Mouse (Mus musculus) inflammation-experienced regulatory T-cells, adult 6 months (primary cell): Measurements from ENCODE around the gene Srsf4. TPM values are rescaled to one million over a fixed set of nuclear protein-coding genes. Genes with fewer than 3 reads are reported as not detected.
A peak's percentile ranks its signal among the peaks of the same experiment; 100 is the strongest.

Experiments used
- ATAC-seq: one replicate; pipeline ENCODE4 v1.8.0; 2017
- polyA plus RNA-seq, 3 experiments: library from polyadenylated mRNA; unstranded; fragments of 100-300 nt; shearing (Covaris generic); gene quantifications; one replicate each; pipeline ENCODE4 v1.2.1; 2017

Gene Srsf4
- polyA plus RNA-seq, 3 experiments from 2014 or later = 9.8 to 19.5 (median 15.4) TPM

DNA sequence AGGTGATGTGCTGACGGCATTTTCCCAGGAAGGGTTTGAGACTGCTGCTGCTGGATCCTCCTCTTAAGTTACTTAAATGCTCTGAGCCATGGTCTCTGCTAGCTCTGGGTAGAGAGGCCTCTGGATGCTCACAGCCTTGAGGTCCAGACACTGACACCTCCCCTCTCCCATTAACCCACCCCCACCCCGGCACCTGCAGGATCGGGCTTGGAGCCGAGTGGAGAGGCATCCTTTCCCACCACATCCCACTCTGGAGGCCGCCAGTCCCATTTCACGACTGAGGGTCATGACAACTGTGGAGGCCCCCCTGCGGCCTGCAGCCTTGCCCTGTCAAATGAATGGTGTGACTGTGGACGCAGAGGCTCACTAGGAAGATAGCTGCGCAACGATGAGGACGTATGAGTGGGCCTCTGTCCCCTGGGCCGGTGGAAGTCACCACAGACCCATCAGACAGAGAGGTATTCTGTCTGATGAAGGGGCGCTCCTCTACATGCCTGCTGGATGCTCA lies 42.5 kb downstream of the Srsf4 start:
- ATAC-seq = no peak

DNA sequence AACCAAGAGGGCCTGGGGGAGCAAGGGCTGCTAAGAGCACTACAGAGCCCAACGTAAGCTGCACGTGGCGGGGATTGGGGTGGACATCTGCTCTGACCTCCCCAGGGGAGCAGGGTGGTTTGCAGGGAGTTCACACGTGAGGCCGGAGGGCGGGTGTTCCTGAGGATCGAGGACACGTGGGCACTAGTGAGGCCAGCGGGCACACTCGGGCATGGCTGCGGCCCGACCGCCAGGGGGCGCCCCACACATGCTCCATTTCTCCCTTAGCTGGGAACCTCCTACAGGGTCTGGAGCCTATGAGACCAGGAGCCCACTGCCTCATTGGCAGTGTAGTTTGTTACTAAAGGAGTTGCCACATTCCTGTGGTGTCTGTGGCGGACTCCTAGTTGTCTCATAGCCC lies 43.0 kb downstream of the Srsf4 start:
- ATAC-seq = no peak

DNA sequence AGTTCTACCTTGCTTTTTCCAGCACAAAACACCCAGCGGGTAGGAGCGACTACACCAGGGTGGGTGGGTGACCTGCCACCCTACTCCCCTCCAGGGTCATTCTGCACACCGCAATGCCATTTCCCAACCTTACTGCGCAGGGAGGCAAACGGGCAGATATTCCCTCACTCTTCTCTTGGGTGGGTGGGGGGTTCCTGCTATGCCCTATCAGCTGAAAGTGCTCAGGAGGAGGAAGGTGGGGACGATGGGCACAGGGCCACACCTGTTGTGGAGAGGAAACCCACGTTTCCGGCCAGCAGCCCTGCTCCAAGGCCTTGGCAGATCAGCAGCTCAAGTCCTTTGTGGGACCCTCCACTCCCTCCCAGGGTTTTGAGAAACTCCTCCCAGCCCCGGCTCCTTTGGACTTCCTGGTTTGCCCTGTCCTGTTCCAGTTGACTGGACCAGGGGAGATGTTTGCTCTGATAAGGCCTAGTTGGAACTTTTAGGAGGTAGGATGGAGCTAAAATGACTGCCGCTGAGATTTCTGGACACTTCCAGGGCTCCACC lies 43.7 kb downstream of the Srsf4 start:
- ATAC-seq = no peak

DNA sequence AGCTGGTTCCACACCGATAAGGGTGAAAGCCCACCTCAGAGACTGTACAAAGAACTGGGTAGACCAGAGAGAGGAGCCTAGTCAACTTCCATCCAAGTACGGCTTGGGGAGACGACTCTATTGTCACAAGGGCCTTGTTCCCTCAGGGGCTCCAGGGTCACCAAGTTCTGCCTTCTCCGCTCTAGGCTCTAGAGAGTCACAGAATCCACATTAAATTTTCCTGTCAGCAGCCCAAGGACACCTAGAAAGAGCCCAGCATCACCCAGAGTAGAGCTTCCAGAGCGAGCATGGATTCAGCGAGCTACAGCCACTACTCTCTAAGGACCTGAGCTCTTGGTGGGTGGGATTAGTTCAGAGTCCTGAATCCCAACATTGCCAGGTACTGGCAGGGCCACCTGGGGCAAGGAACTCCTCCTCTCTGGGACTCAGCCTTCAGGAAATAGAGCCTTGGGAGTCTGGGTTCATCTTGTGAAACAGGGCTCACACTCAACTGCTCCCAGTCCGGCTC lies 44.7 kb downstream of the Srsf4 start:
- ATAC-seq = no peak

DNA sequence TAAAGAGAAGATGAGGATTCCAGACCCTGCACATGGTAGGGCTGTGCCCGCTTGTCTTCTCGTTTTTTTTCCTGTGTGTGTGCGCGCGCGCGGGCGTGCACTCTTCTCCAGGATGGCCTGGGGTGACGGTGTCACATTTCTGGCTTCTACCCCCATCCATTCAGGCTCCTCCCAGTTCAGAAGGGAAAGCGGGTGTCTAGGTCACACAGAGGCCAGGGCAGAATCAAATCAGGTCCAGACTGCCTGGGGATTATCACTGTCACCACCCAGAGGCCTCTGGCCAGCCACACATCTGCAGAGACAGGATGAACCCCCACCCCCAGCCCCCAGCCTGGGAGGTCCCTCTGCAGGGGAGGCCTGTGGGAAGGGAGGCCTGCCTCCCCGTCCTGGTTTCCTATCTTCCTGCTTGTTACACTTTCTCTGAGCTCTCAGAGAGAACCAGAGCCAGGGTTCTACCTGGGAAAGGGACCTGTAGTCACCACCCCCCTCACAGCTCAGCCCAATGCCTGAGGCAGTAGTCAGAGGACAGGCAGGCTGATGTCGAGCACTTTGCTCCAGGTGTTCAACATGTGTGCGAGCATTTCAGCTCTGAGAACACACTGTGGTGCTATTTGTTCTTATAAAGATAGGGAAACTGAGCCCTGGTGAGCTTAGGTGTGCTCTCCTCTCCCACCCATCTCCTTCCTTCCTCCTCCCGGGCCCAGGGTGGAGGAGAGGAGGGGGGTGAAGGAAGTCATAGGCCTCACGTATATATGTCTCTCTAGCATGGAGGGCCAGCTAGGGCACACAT lies 45.5 kb downstream of the Srsf4 start:
- no peak for ATAC-seq

DNA sequence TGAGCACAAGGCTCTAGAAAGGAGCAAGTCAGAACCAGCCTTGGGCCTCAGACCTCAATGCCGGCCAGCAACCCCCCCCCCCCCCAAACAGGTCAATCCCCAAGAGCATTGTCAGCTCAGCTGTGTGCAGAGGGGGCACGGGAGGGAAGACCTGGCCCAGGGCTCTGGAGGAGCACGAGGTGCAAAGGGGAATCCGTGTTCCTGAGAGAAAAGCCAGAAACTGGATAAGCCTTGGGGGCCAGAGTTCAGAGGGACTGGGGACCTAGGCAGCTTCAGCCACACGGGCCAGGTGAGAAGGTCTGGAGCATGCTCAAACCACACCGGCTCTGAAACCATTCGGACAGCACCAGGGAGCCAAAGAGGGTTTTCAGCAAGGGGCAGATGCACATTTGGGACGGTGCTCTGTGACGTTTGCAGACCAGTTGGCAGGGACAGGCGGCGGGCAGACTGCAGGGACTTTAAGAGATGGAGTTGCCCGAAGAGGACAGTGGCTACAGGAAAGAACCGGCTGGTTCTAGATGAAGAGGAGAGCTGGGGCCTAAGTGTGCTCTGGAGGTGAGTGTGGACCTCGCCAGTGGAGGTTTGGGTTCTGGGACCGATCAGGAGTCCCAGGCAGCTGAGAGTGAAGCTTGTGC lies 46.2 kb downstream of the Srsf4 start:
- no peak for ATAC-seq

DNA sequence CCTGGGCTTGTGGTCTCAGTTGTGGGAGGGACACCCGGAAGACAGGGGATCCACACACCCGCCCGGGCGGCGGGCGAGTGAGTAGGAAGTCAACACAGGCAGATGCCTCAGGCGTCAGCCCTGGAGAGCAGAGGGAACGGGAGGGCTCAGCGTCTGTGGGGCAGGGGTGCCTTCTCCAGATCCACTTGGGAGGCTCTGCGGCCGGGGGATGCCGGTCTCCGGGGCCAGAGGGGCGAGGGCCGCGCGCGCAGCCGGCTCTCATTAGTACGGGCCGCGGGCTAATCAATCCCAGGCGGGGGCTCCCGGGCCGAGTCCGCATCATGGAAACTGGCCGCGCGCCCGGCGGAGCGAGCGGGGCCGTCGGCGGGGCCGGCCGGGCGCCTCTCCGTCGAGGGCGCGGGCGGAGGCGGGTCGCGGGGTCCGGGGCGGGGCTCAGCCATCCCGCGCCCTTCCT lies 46.8 kb downstream of the Srsf4 start:
- ATAC-seq = peak; percentile 32

DNA sequence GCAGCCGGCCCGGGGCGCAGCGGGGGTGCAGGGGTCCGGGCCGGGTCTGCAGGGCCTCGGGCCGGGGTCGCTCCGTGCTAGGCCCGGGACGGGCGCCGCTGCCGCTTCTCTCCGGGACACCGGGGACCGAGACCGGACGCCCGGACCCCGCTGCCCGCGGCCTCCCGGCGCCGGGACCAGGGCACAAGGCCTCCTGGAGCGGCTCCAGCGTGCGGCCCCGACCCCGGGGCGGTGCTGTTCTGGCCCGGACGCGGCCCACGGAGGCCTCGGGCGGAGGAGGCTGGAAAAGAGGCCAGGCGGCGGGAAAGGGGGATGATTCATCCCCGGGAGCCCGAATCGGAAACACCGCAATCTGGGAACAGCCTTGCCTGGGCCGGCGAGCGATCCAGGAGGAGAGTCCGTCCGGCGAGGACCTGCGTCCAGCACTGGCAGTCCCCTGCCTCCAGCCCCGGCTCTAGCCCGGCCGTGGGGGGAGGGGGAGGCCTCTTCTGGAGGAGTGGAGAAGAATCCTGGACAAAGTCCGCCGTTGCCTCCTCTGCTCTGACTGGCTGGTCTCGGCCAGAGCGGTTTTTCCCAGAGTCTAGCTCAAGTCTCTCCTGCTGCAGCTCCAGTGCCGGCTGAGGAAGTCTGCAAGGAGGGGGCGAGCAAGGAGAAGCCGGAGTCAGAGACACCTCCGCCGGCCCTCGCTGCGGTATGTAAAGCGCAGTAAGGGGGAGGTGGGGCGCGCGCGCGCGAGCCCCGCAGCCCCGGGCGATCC lies 47.4 kb downstream of the Srsf4 start:
- no peak for ATAC-seq

DNA sequence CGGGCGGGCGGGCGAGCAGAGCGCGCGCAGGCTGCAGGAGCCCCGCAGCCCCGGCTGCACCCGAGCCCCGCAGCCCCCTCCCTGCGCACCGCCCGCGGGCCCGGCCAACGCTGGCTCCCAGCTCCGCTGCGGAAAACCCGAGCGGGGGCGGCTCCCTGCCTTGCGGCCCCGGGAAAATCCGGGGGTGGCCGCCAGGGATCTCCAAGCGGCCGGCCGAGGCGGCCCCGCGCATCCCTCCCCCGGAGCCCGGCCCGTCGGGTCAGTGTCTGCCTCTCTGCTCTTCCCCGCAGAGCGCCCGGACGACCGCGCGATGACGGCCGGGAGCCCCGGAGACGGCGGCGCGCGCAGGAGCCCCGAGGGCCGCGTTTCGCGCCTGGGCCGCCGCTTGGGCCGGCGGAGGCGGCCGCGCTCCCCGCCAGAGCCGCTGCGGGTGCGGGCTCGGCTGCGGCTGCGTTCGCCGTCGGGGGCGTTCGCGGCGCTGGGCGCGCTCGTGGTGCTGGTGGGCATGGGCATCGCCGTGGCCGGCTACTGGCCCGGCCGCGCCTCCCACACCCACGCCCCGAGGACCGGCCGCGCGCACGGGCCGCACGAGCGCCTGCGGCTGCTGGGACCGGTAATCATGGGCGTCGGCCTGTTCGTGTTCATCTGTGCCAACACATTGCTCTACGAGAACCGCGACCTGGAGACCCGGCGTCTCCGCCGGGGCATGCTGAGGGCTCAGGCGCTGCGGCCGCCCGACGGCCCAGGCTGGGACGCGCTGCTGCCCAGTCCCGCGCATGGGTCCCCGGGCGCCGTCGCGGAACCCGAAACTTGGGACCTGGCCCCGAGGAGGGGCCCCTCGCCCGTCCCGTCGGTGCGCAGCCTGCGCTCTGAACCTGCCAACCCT lies 48.3 kb downstream of the Srsf4 start, which contains the start of gene Tmem200b:
TSS of gene Tmem200b (plus strand) at position 311 of the 886 bp plus-strand sequence.
- no peak for ATAC-seq

DNA sequence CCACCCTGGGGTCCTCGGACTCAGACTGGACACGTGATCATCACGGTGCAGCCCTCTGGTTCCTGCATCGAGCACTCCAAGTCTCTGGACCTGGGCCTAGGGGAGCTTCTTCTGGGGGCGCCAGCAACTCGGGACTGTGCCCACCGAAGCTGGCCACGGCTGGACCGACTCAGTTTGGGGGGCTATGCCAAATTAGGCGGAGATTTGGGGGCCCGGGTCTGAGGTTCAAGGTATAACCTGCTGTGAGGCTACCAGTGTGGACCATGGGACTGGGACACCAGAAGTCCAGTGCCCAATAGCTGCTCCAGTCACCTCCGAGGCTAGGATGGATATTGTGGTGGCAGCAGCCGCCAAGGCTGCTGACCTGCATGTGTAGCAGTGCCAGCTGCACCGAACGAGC lies 49.0 kb downstream of the Srsf4 start:
- no peak for ATAC-seq

DNA sequence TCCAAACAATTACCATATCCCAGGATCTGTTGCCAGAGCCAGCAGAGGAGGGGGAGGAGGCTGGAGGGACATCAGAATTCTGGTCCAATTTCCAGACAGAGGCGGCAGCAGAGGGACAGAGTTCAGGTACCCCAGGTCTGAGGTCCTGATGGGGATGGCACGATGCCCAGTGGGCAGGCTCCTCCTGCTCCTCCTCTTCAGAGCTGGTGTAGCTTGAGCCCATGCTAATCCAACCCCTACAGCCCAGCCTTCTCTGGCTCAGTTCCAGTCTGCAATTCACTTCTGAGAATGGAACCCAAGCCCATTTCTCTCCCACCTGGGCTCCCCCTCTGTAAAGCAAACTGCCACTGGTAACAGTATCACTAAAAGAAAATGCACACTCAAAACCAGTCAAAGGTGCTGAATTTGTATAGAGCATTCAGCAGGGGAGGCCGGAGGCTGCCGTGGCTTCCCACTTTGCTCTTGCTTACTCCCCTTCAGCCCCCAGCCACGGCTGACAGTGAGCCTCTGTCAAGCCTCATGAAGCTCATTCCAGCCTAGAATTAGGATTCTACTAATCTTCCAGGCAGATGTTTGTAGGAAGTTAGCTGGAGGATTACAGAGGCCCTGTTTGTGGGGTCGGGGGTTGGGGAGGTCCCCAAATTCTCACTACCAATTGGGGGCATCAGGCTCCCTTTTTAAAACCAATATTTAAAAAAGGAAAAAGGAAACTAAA lies 50.8 kb downstream of the Srsf4 start:
- ATAC-seq = no peak

DNA sequence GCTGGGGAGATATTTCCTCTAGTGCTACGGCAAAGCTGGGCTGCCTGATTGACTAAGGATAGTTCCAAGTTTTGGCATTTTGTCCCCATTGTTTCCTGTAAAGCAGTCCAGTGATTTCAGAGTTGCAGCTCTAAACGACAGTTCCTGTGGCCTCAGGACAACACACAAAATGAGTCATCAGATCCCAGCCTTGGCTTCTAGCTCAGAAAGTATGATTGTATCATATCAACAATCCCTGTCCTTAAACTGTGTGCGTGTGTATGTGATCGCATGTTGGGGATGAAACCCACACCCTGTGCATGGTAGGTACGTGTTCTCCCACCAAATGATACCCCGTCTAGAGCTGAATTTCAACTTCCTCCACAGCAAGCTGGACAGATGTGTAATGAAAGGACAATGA lies 55.7 kb downstream of the Srsf4 start:
- ATAC-seq = no peak

DNA sequence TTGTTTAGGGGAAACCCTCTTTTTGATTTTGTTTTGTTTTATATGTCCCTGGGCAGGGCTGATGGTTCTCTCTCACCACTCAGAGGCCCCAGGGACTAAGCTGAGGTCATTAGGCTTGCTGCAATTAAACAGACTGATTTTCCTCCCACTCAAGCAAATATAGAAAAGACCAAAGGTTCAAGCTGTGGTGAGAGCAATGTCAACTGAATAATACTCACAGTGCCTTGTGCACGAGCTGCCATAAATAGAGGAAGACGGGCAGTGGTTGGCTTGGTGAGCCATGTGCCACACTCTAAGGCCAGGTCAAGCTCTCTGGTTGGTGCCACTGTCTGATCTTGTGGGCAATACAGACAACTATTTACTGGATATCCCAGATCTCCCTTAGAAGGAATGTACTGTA lies 66.0 kb downstream of the Srsf4 start:
- no peak for ATAC-seq

DNA sequence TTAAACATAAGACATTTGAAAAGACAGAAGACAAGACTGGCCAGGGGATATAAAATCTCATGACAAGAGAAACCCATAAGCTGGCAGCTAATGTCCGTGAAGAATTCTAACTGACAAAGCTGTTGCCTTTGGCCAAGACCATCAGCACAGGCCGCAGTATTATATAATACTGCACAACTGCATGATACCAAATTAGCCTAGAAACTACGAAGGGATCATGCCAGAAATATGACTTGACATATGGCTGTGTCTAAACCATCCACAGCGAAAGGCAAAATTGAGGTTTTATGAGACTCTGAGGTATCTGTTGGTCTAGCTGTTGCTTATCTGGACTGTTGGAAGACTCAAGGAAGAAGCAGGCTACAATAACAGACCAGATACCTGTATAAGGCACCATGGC lies 67.4 kb downstream of the Srsf4 start:
- ATAC-seq = no peak

DNA sequence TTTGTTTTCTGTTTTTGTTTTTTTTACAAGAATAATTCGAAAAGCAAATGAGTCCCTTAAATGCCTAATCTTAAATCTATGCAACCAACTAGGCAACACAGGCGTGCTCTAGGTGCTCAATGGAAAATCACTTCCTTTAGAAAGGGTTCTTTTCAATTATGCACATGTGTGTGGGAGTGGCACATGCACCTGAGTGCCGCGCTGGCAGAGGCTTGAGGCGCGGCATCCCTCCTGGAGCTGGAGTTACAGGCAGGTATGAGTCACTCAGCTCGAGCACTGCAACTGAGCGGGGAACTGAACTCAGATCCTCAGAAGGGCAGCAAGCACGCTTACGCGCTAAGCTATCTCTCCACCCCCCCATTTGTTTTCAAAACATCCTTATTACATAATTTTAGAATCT lies 74.4 kb downstream of the Srsf4 start:
- ATAC-seq = no peak

DNA sequence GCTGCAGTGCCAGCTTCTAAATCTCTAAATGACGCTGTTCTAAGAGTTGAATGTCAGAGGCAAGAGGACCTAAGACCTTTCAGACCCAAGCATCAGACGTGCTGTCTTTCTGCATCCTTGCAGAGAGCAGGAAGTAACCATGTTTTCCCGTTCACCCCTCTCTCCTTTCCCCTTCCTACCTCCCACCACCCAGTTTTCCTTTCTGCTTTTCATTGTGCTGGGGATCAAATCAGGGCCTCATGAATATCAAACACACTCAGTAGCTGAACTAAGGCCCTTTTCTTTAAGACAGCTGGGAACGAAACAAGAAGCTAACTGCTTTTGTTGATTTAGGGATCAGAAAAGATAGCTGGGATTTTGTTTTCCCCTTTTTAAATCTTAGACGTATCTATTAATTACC lies 76.5 kb downstream of the Srsf4 start:
- no peak for ATAC-seq

DNA sequence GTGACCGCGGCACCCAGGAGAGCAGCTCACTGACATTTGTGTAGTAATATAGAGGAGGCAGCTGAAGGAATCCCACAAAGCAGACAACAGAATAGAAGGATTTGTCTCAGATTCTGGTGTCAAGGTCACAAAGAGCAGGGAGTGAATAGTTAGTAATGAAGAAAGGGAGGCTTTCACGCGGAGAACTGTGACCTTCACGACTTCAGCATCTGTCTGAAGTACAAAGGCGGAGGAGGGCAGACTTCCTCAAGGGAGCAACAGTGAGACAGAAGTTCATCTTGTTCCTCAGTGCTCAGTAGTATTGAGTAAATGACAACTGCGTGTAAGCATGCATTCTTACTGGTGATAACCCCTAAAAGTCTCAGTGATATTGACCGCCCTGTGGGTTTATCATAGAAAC lies 77.2 kb downstream of the Srsf4 start:
- ATAC-seq = no peak
